Mouse (Mus musculus): ENCODE data around the gene Krtap17-1.

GRCm38 (mm10) chr11:99965961-99966360 lies 27.8 kb downstream of the Krtap17-1 start:
- TF ChIP-seq GATA1 (IDR thresholded peaks at IDR 0.05; ENCODE audit: borderline replicate concordance, low read length), result no peak
- no peak for TF ChIP-seq FLI1 (IDR thresholded peaks at IDR 0.05; ENCODE audit: low read length)

Measured in megakaryocyte, embryonic 14.5 days (primary cell).